Comparison of ENCODE assay signal across 8 mouse cellular contexts in genomic region chr3:37640162-37640721, GRCm38 (mm10). TPM values are rescaled to one million over a fixed set of nuclear protein-coding genes. Genes with fewer than 3 reads are reported as not detected.
DNase-seq lines count a peak whose midpoint lies in the region; ATAC-seq lines count a peak whose summit lies in the region.

No protein-coding gene starts in this region.

- peak overlapping the region; percentile 81 for H3K9ac ChIP-seq in forebrain, embryonic 14.5 days (ENCODE audit: low read length)
- peak overlapping the region; percentile 85 for H3K9ac ChIP-seq in midbrain, embryonic 16.5 days (ENCODE audit: low read depth, low read length)

- peak; percentile 41 for DNase-seq in layer of hippocampus, adult 11-12 months (ENCODE audit: low spot score)
- DNase-seq in layer of hippocampus, adult 9-10 months (ENCODE audit: low spot score) = no peak
- peak; percentile 59 for DNase-seq in adrenal gland, postnatal 25 days
- peak; percentile 55 for DNase-seq in forebrain, embryonic 14.5 days (ENCODE audit: low spot score)
- DNase-seq in hindbrain, embryonic 10.5 days (ENCODE audit: low spot score) = peak; percentile 67
- DNase-seq in limb, embryonic 10.5 days (ENCODE audit: low spot score) = peak; percentile 76
- peak; percentile 29 to 41 for DNase-seq in thymus, adult 18-20 months

- no peaks in the 10 kb centered on the region for H3K9me3 ChIP-seq in forebrain, embryonic 14.5 days (replicated peaks; ENCODE audit: control insufficient read depth, low read length)
- no peaks in the 10 kb centered on the region for H3K9me3 ChIP-seq in hindbrain, embryonic 10.5 days
- no peaks in the 10 kb centered on the region for H3K9me3 ChIP-seq in limb, embryonic 10.5 days (replicated peaks)
- no peaks in the 10 kb centered on the region for H3K9me3 ChIP-seq in midbrain, embryonic 16.5 days (replicated peaks; ENCODE audit: control insufficient read depth, low read length, poor library complexity, severe bottlenecking)

- H3K36me3 ChIP-seq in forebrain, embryonic 14.5 days (ENCODE audit: control insufficient read depth, insufficient read depth, low read length) = peaks cover 14% of the 10 kb centered on the region; the same call in 1 of the 2 replicates
- peaks cover 23% of the 10 kb centered on the region for H3K36me3 ChIP-seq in hindbrain, embryonic 10.5 days
- H3K36me3 ChIP-seq in limb, embryonic 10.5 days = peaks cover 29% of the 10 kb centered on the region
- H3K36me3 ChIP-seq in midbrain, embryonic 16.5 days (ENCODE audit: control insufficient read depth, insufficient read depth, low read length) = peaks cover 8% of the 10 kb centered on the region

- peak; percentile 75 for ATAC-seq in forebrain, embryonic 14.5 days
- peak; percentile 86 for ATAC-seq in midbrain, embryonic 16.5 days

- H3K27ac ChIP-seq in forebrain, embryonic 14.5 days (ENCODE audit: low read depth, low read length) = peak overlapping the region; percentile 84
- peak overlapping the region; percentile 93 for H3K27ac ChIP-seq in hindbrain, embryonic 10.5 days
- peak overlapping the region; percentile 96 for H3K27ac ChIP-seq in limb, embryonic 10.5 days
- peak overlapping the region; percentile 92 for H3K27ac ChIP-seq in midbrain, embryonic 16.5 days (ENCODE audit: low read length)

- H3K27me3 ChIP-seq in forebrain, embryonic 14.5 days (replicated peaks; ENCODE audit: control insufficient read depth, insufficient read depth, low read length) = 0 out of 2 replicates have a peak, but pooled peaks cover 4% of the 10 kb centered on the region
- peaks cover 26% of the 10 kb centered on the region; the same call in 1 of the 2 replicates for H3K27me3 ChIP-seq in hindbrain, embryonic 10.5 days (ENCODE audit: insufficient read depth, poor library complexity, severe bottlenecking)
- no peaks in the 10 kb centered on the region for H3K27me3 ChIP-seq in limb, embryonic 10.5 days (ENCODE audit: low read depth, poor library complexity, severe bottlenecking)
- no peaks in the 10 kb centered on the region; the same call in none of the 2 replicates for H3K27me3 ChIP-seq in midbrain, embryonic 16.5 days (ENCODE audit: control insufficient read depth, insufficient read depth, low read depth, low read length)

- H3K4me2 ChIP-seq in forebrain, embryonic 14.5 days (ENCODE audit: low read length) = peak overlapping the region; percentile 85
- peak overlapping the region; percentile 88 for H3K4me2 ChIP-seq in midbrain, embryonic 16.5 days (ENCODE audit: low read length)

- H3K4me3 ChIP-seq in forebrain, embryonic 14.5 days (ENCODE audit: low read depth, low read length) = peak overlapping the region; percentile 78
- H3K4me3 ChIP-seq in hindbrain, embryonic 10.5 days = peak overlapping the region; percentile 74
- peak overlapping the region; percentile 95 for H3K4me3 ChIP-seq in limb, embryonic 10.5 days
- peak overlapping the region; percentile 88 for H3K4me3 ChIP-seq in midbrain, embryonic 16.5 days (ENCODE audit: low read depth, low read length)

- peaks cover 2% of the 10 kb centered on the region; the same call in 1 of the 2 replicates for H3K4me1 ChIP-seq in forebrain, embryonic 14.5 days (ENCODE audit: control insufficient read depth, insufficient read depth, low read length)
- H3K4me1 ChIP-seq in hindbrain, embryonic 10.5 days (replicated peaks) = peaks cover 39% of the 10 kb centered on the region
- peaks cover 37% of the 10 kb centered on the region for H3K4me1 ChIP-seq in limb, embryonic 10.5 days
- peaks cover 22% of the 10 kb centered on the region; the same call in 1 of the 2 replicates for H3K4me1 ChIP-seq in midbrain, embryonic 16.5 days (ENCODE audit: control insufficient read depth, insufficient read depth, low read length)

- WGBS in forebrain, embryonic 14.5 days = under 1% methylated on average over 74 of the region's 86 CpGs
- WGBS in hindbrain, embryonic 10.5 days = 4% methylated on average over 86 of the region's 86 CpGs
- 7% methylated on average over 86 of the region's 86 CpGs for WGBS in limb, embryonic 10.5 days
- WGBS in midbrain, embryonic 16.5 days = under 1% methylated on average over 63 of the region's 86 CpGs

RNA-seq across cellular contexts. Expression of gene Spry1, which starts 0.5 kb away (rescaled TPM):
- 19.8 and 20.7 TPM in 2 replicates for total RNA-seq in adrenal gland, postnatal 25 days (2021)
- polyA plus RNA-seq in forebrain, embryonic 14.5 days (2014; fragmentation: Nextera tagmentation; extraction: Ambion mirVana) = 6.0 and 7.3 TPM in 2 replicates
- polyA plus RNA-seq in hindbrain, embryonic 10.5 days (2016; fragmentation: Nextera tagmentation; extraction: Ambion mirVana) = 11.3 and 16.9 TPM in 2 replicates
- polyA plus RNA-seq in limb, embryonic 10.5 days (2016; fragmentation: Nextera tagmentation; extraction: Ambion mirVana) = 28.0 and 32.6 TPM in 2 replicates
- polyA plus RNA-seq in midbrain, embryonic 16.5 days (2015; fragmentation: Nextera tagmentation; extraction: Ambion mirVana) = 6.5 and 8.8 TPM in 2 replicates
